Mouse (Mus musculus) left cerebral cortex, postnatal 10 days (tissue): ENCODE results near the gene Zfp358. TPM values are rescaled to one million over a fixed set of nuclear protein-coding genes. Genes with fewer than 3 reads are reported as not detected.

Experiments
- DNase-seq, 2 experiments: peaks; one replicate each; pipeline ENCODE4 v3.0.0; 2021 to 2022; ENCODE audit warnings: low spot score in 2 of 2, mixed read lengths in 1 of 2; ENCODE audit errors: extremely low spot score in 1 of 2
- intact Hi-C: fragments of 180-260 bp; cut with DNase I; formaldehyde crosslinking; loops from one replicate; pipeline ENCODE4 v1.15.1; 2025
- total RNA-seq, 2 experiments: library from RNA; stranded (reverse); gene quantifications; 2 replicates each; pipeline ENCODE4 v1.2.3; 2021

The Zfp358 gene
- total RNA-seq, result 10 to 100 TPM; 29.4 to 31.2 TPM

GRCm38 (mm10) chr8:3492901-3493844 lies at the start of gene Zfp358:
Zfp358 (plus strand) TSS chr8:3493138.
- intact Hi-C loops, result no loop called here
- peak; percentile 48 to 93 for DNase-seq

DNA sequence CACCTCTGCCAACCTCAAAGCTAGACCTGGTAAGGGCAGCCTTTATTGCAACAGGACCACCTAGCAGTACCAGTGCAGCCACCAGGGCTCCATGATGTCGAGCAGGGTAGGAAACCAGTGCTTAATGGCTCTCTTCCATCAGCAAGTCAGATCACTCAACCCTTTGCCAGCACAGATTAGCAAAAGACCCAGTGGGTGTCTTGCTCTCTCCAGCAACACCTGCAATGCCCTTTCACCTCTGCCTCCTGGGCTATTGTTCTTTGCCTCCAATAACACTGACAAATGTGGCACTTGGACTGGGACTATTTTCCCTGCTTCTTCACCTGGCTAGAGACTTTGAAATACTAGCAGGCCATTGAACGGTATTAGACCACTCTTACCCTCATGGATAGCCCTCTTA lies 43.7 kb upstream of the Zfp358 start:
- intact Hi-C loops, result loop anchor here (10.0 kb wide), 1 partner anchor 264 kb away; no protein-coding TSS in a partner anchor

GRCm38 (mm10) chr8:3450670-3451069 lies 42.3 kb upstream of the Zfp358 start:
- intact Hi-C loops, result no loop called here
- peak in 1 of 2 experiments; percentile 64 for DNase-seq

More for the DNA sequence above, 43.7 kb upstream of the Zfp358 start:
- DNase-seq, result no peak

DNA sequence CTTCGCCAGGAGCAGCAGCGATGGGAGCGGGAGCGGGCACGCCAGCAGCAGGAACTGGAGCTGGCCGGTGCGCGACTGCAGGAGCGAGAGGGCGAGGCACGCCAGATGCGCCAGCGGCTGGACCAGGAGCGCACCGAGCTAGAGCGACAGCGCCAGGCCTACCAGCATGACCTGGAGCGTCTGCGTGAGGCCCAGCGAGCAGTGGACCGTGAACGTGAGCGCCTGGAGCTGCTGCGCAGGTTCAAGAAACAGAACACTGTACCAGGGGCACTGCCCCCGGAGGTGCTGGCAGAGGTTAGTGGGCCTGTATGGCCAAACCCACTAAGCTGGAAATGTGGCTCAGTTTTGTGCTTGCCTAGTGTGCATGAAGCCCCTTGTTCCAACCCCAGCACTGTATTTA lies 40.9 kb upstream of the Zfp358 start:
- intact Hi-C loops, result no loop called here
- DNase-seq, result no peak

- no peak for DNase-seq
- intact Hi-C loops, result no loop called here
These were observed 29.7 kb upstream of the Zfp358 start for GRCm38 (mm10) chr8:3463248-3463647.

DNA sequence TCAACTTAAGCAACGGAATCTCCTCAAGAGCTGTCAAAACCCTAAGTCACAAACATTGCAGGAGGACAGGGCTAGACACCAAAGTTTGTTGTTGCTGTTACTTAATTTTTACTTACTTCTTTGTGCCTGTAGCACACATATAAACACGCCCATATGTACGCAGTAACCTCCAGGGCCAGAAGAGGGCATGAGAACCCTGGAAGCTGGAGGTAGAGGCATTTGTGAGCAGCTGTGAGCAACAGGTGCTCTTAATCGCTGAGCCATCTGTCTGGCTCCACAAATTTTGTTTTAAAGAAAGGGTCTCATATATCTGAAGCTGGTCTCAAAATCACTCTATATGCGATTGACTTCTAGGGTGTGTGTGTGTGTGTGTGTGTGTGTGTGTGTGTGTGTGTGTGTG lies 28.6 kb upstream of the Zfp358 start:
- DNase-seq, result peak in 1 of 2 experiments; percentile 31
- intact Hi-C loops, result no loop called here

DNA sequence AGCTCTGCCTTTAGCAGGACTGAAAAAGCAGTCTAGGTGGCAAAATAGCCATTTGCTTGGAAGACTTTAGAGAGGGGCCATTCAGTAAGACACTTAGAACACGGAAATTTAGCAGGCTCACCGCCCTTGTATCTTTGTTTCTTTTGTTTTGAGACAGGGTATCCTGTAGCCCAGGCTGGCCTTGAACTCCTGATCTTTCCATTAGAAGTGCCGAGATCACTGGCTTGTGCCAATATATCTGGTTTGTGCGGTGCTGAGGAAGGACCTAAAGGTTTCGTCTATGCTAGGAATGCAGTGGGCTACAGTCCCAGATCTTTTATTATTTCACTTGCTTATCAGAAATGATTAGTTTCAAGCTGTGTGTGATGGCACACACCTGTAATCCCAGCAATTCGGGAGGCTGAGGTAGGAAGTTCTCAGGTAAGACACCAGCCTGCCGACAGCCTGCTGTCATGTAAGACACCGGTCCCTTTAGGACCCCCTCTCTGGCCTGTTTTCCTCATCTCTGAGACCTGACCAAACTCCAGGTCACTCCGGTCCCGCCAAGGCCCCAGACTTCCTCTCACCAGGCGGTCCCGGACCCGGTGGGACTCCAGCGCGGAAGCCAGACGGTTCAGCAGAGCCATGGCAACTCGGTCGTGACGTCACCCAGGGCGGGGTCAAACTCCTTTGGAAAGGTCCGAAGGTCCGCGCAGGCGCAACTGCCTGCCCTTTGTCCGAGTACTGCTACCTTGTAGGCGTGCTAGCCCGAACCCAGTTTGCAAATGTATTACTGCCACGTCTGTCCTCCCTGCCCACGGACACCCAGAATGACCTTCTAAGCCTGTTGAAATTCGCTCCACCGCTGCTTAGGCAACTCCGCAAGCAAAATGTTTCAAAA lies 25.7 kb upstream of the Zfp358 start, which contains the start of gene Pex11g:
Pex11g (minus strand) TSS at position 675 of the 880 bp plus-strand sequence.
- DNase-seq, result peak; percentile 85 to 99
- intact Hi-C loops, result no loop called here

- intact Hi-C loops, result no loop called here
- DNase-seq, result no peak
These were observed 24.9 kb upstream of the Zfp358 start for GRCm38 (mm10) chr8:3467886-3468545.

DNA sequence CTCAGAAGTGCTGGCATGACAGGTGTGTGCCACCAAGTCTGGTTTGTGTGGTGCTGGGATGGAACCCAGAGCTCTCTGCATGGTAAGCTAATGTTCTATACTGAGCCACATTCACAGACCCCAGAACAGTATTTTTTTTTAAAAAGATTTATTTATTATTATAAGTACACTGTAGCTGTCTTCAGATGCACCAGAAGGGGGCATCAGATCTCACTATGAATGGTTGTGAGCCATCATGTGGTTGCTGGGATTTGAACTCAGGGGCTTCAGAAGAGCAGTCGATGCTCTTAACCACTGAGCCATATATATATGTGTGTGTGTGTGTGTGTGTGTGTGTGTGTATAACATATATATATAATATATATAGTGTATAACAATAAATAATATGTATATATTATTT lies 24.1 kb upstream of the Zfp358 start:
- no peak for DNase-seq
- intact Hi-C loops, result no loop called here

DNA sequence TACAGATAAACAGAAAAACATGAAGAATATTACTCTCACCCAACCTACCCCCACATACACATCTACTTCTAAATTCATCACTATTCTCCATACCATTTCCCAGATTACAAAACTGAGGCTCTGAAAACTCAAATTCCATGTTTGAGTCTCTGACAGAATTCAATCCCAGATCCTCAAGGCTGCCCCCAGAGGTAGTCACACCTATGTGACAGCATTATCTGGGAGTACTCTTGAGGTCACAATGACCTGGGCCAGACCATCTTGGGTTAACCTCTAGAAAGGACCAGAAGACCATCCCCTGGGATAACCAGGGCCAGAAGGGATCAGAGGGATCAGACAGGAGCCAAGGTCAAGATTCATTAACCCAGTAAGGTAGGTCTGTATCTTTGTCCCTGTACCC lies 22.4 kb upstream of the Zfp358 start, which contains the start of gene Tex45:
Tex45 (plus strand) TSS at position 301 of the 400 bp plus-strand sequence.
- DNase-seq, result no peak
- intact Hi-C loops, result no loop called here

DNA sequence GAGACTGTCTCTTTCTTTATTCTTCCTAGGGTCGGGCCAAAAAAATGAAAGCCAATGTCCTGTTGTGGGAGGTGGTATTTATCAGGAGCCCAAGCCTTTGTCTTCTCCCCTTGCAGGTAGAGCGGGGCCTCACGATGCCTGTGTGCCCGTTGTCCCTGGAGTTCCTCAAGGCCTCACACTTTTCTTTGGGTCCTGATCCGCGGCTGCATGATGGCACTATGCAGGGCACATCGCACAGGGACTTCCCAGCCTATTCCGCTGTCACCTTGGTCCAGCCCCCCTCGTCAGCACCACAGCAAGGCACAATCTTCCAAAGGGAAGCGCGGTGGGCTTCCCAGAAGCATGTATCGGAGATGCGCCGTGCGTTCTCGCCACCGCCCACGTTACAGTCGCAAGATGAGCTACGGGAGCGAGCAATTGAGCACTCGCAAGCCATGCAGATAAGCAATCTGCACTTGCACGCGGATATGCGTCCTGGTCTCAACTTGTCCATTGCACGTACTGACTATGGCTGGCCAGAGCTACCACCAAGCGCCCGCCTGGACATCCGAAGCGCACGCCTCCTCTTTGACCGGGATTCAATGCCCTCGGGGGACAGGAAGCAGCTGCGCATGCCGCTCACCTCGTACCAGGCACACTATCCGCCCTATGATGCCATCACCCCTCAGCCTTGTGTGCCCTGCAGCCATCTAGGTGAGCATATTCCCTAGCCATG lies 17.1 kb upstream of the Zfp358 start:
- intact Hi-C loops, result no loop called here
- no peak for DNase-seq

DNA sequence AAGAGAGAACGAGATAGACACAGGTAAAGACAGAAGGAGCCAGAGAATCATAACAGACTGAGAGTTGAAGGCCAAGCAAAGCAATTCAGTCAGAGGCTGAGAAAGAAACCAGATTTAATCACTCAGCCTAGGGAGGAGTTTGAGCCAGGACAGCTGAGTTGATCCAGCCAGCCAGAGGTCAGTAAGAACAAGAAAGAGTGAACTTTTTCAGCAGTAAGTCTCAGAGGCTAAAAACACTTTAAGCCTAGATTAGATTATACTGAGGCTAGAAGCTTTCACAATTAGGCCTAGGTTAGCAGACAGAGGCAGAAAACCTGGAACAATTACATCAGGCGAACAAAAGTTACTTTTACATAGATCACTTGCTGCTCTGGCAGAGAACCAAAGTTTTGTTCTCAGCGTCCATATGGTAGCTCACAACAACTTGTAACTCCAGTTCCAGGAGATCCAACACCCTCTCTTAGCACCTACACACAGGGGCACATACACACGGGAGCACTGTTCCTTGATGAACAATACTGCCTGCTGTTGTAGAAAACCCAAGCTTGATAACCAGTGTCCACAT lies 12.6 kb upstream of the Zfp358 start:
- intact Hi-C loops, result no loop called here

DNA sequence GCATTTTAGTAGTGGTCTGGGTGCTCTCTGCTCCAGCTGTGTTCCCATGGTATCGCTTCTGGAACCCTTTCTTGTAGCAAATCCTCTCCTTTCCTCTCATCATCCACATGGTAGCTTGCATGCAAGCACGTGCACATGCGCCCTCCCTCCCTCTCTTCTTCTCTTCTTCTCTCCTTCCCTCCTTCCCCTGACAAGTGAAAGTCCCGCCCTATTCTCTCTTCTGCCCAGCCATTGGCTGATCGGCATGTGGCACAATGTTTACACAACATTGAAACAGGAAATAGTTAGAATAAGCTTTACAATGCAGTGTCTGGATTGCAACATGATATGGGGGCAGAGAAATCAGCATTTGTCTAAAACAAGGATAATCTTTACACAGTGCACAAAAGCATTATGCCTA lies 11.3 kb upstream of the Zfp358 start:
- no peak for DNase-seq
- intact Hi-C loops, result no loop called here

More for the DNA sequence above, 12.6 kb upstream of the Zfp358 start:
- no peak for DNase-seq

DNA sequence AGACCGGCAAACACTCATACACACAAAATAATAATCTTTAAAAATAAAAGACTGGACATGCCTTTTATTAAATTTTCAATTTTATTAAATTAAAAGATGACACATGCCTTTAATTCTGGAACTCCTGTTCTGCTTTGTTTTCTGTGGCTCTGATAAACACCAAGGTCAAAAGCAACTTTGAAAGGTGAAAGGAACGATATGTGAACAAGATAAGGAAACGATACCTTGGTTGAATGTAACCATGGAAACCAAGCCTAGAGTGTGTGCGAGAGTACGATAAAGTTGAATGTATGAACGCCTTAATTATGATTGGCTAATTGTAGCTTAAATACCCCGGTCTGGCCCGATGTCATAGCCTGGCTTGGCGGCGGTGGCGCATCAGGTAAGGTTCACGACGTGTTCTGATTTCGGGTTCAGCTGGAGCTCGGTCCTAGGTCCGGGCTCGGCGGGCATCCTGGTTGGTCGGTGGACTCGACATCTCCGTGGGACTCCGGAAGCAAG lies 10.6 kb upstream of the Zfp358 start:
- no peak for DNase-seq
- intact Hi-C loops, result no loop called here

- no peak for DNase-seq
- intact Hi-C loops, result no loop called here
These were observed 9.4 kb upstream of the Zfp358 start for GRCm38 (mm10) chr8:3483546-3483945.

- DNase-seq, result no peak
- intact Hi-C loops, result no loop called here
These were observed 7.7 kb upstream of the Zfp358 start for GRCm38 (mm10) chr8:3485192-3485591.

GRCm38 (mm10) chr8:3493845-3494208 lies 889 bp downstream of the Zfp358 start:
- intact Hi-C loops, result no loop called here
- DNase-seq, result no peak
